Mouse (Mus musculus) neural tube, embryonic 12.5 days (tissue): ENCODE data around the gene Thpo. TPM values are rescaled to one million over a fixed set of nuclear protein-coding genes. Genes with fewer than 3 reads are reported as not detected.
A peak's percentile ranks its signal among the peaks of the same experiment; 100 is the strongest.

ENCODE experiments used
- ATAC-seq: fragments of 200-750 bp; cut with Nextera tagmentation; 2 replicates; pipeline ENCODE4 v1.8.0; 2017; ENCODE audit warnings: low read depth, mild to moderate bottlenecking, moderate TSS enrichment, moderate library complexity; ENCODE audit not compliant: low FRiP score
- H3K27ac ChIP-seq: fragments of 300-500 bp; sonication (generic); 2 replicates; pipeline ENCODE4 v1.5.1; 2016
- H3K27me3 ChIP-seq: fragments of 300-500 bp; sonication (generic); replicated peaks from 2 replicates; pipeline ENCODE4 v1.6.1; 2016; ENCODE audit warnings: mild to moderate bottlenecking
- H3K36me3 ChIP-seq: fragments of 300-500 bp; sonication (generic); 2 replicates; pipeline ENCODE4 v1.6.1; 2016; ENCODE audit warnings: mild to moderate bottlenecking
- H3K4me1 ChIP-seq: fragments of 300-500 bp; sonication (generic); 2 replicates; pipeline ENCODE4 v1.6.1; 2016
- H3K4me2 ChIP-seq: fragments of 300-500 bp; sonication (generic); replicated peaks from 2 replicates; pipeline ENCODE4 v1.6.1; 2016; ENCODE audit warnings: mild to moderate bottlenecking
- H3K4me3 ChIP-seq: fragments of 300-500 bp; sonication (generic); 2 replicates; pipeline ENCODE4 v1.5.1; 2016
- H3K9ac ChIP-seq: fragments of 300-500 bp; sonication (generic); 2 replicates; pipeline ENCODE4 v1.6.1; 2016; ENCODE audit warnings: mild to moderate bottlenecking
- H3K9me3 ChIP-seq: fragments of 300-500 bp; sonication (generic); 2 replicates; pipeline ENCODE4 v1.6.1; 2016; ENCODE audit warnings: mild to moderate bottlenecking
- WGBS: fragments of 180-500 bp; shearing (Covaris S2); methylation state at CpG from one replicate; pipeline ENCODE4 v1.1.7; 2016; 5-methylcytosine and 5-hydroxymethylcytosine counted together
- polyA plus RNA-seq: library from polyadenylated mRNA; unstranded; fragments of >200 nt; fragmentation: Nextera tagmentation; extraction: Ambion mirVana; gene quantifications from 2 replicates; pipeline ENCODE4 v1.2.1, GENCODE M21; 2016

Gene Thpo
- polyA plus RNA-seq, 1 experiment from 2014 or later = 1.3 TPM

- peaks cover 23% of the 10 kb centered on the region for H3K4me1 ChIP-seq
- WGBS = 88% methylated on average over 4 of the region's 4 CpGs
- no peak overlapping the region for H3K9ac ChIP-seq
- peaks cover 60% of the 10 kb centered on the region for H3K36me3 ChIP-seq
- H3K4me2 ChIP-seq = no peak overlapping the region
- H3K27me3 ChIP-seq = no peaks in the 10 kb centered on the region
- no peak for ATAC-seq
- H3K9me3 ChIP-seq = no peaks in the 10 kb centered on the region
- H3K27ac ChIP-seq = no peak overlapping the region
- H3K4me3 ChIP-seq = no peak overlapping the region
Observed at GRCm38 (mm10) chr16:20710810-20711209, 23.5 kb downstream of the Thpo start.

- Histone ChIP-seq H3K9ac (no peak overlapping the region), H3K4me2 (no peak overlapping the region), H3K27ac (no peak overlapping the region), H3K36me3 (peaks cover 65% of the 10 kb centered on the region), H3K27me3 (no peaks in the 10 kb centered on the region), H3K4me3 (no peak overlapping the region), H3K9me3 (no peaks in the 10 kb centered on the region), H3K4me1 (peaks cover 21% of the 10 kb centered on the region)
- no peak for ATAC-seq
- 95% methylated on average over 11 of the region's 11 CpGs for WGBS
Observed at GRCm38 (mm10) chr16:20710370-20710769, 23.9 kb downstream of the Thpo start.

- WGBS = 77% methylated on average over 19 of the region's 19 CpGs
- H3K36me3 ChIP-seq = peaks cover 72% of the 10 kb centered on the region
- peaks cover 8% of the 10 kb centered on the region for H3K4me1 ChIP-seq
- H3K27me3 ChIP-seq = no peaks in the 10 kb centered on the region
- H3K4me3 ChIP-seq = no peak overlapping the region
- H3K9me3 ChIP-seq = no peaks in the 10 kb centered on the region
- H3K9ac ChIP-seq = no peak overlapping the region
- H3K27ac ChIP-seq = no peak overlapping the region
- peak; percentile 61 for ATAC-seq
- no peak overlapping the region for H3K4me2 ChIP-seq
Observed at GRCm38 (mm10) chr16:20708939-20709734, 25.2 kb downstream of the Thpo start.

- 93% methylated on average over 21 of the region's 21 CpGs for WGBS
- no peak overlapping the region for H3K4me3 ChIP-seq
Observed at GRCm38 (mm10) chr16:20708220-20708938, 25.9 kb downstream of the Thpo start.

GRCm38 (mm10) chr16:20706407-20707055 is 27.8 kb downstream of the Thpo start:
- peaks cover 16% of the 10 kb centered on the region for H3K4me1 ChIP-seq
- peaks cover 57% of the 10 kb centered on the region for H3K36me3 ChIP-seq
- WGBS = 93% methylated on average over 2 of the region's 2 CpGs
- no peak overlapping the region for H3K4me2 ChIP-seq
- H3K9ac ChIP-seq = no peak overlapping the region
- no peak for ATAC-seq
- no peak overlapping the region for H3K27ac ChIP-seq
- H3K9me3 ChIP-seq = no peaks in the 10 kb centered on the region
- no peak overlapping the region for H3K4me3 ChIP-seq
- H3K27me3 ChIP-seq = no peaks in the 10 kb centered on the region

More at GRCm38 (mm10) chr16:20708220-20708938, 25.9 kb downstream of the Thpo start:
- peak; percentile 22 for ATAC-seq
- Histone ChIP-seq H3K4me2 (no peak overlapping the region), H3K9ac (no peak overlapping the region), H3K27ac (no peak overlapping the region), H3K4me1 (peaks cover under 1% of the 10 kb centered on the region; the same call in 1 of the 2 replicates), H3K36me3 (peaks cover 69% of the 10 kb centered on the region), H3K27me3 (no peaks in the 10 kb centered on the region), H3K9me3 (no peaks in the 10 kb centered on the region)

- ATAC-seq = no peak
- H3K27ac ChIP-seq = no peak overlapping the region
- no peaks in the 10 kb centered on the region for H3K27me3 ChIP-seq
- peaks cover 20% of the 10 kb centered on the region for H3K4me1 ChIP-seq
- no peak overlapping the region for H3K4me2 ChIP-seq
- no peak overlapping the region for H3K9ac ChIP-seq
- H3K4me3 ChIP-seq = no peak overlapping the region
- WGBS = 84% methylated on average over 3 of the region's 3 CpGs
- H3K9me3 ChIP-seq = no peaks in the 10 kb centered on the region
- H3K36me3 ChIP-seq = peaks cover 50% of the 10 kb centered on the region
Observed at GRCm38 (mm10) chr16:20705786-20706185, 28.5 kb downstream of the Thpo start.

GRCm38 (mm10) chr16:20703699-20704400 is 30.5 kb downstream of the Thpo start:
- Histone ChIP-seq H3K4me1 (peaks cover 20% of the 10 kb centered on the region), H3K9ac (no peak overlapping the region), H3K4me2 (no peak overlapping the region), H3K9me3 (no peaks in the 10 kb centered on the region), H3K4me3 (no peak overlapping the region), H3K27me3 (no peaks in the 10 kb centered on the region), H3K27ac (no peak overlapping the region), H3K36me3 (peaks cover 59% of the 10 kb centered on the region)
- WGBS = 93% methylated on average over 6 of the region's 6 CpGs
- no peak for ATAC-seq

GRCm38 (mm10) chr16:20703071-20703470 is 31.2 kb downstream of the Thpo start:
- H3K27ac ChIP-seq = no peak overlapping the region
- WGBS = 92% methylated on average over 10 of the region's 10 CpGs
- no peak overlapping the region for H3K4me2 ChIP-seq
- no peaks in the 10 kb centered on the region for H3K27me3 ChIP-seq
- no peak overlapping the region for H3K9ac ChIP-seq
- H3K9me3 ChIP-seq = no peaks in the 10 kb centered on the region
- H3K4me3 ChIP-seq = no peak overlapping the region
- H3K4me1 ChIP-seq = peaks cover 20% of the 10 kb centered on the region
- H3K36me3 ChIP-seq = peaks cover 58% of the 10 kb centered on the region
- no peak for ATAC-seq

GRCm38 (mm10) chr16:20702522-20702893 is 31.8 kb downstream of the Thpo start:
- peak overlapping the region; percentile 30 for H3K4me2 ChIP-seq
- no peaks in the 10 kb centered on the region for H3K27me3 ChIP-seq
- 7% methylated on average over 8 of the region's 8 CpGs for WGBS
- no peak overlapping the region for H3K9ac ChIP-seq
- H3K9me3 ChIP-seq = no peaks in the 10 kb centered on the region
- H3K4me3 ChIP-seq = no peak overlapping the region
- peak overlapping the region; percentile 57; the same call in 1 of the 2 replicates for H3K27ac ChIP-seq
- peak; percentile 63 for ATAC-seq
- peaks cover 20% of the 10 kb centered on the region for H3K4me1 ChIP-seq
- peaks cover 52% of the 10 kb centered on the region for H3K36me3 ChIP-seq

- Histone ChIP-seq H3K9me3 (no peaks in the 10 kb centered on the region), H3K27ac (peak overlapping the region; percentile 57; the same call in 1 of the 2 replicates), H3K4me1 (peaks cover 20% of the 10 kb centered on the region), H3K27me3 (no peaks in the 10 kb centered on the region), H3K4me2 (peak overlapping the region; percentile 30), H3K9ac (peak overlapping the region; percentile 35; the same call in 1 of the 2 replicates), H3K36me3 (peaks cover 46% of the 10 kb centered on the region), H3K4me3 (no peak overlapping the region)
- WGBS = 13% methylated on average over 12 of the region's 12 CpGs
- peak; percentile 55 for ATAC-seq
Observed at GRCm38 (mm10) chr16:20701729-20702521, 32.4 kb downstream of the Thpo start.

GRCm38 (mm10) chr16:20701316-20701715 is 33.0 kb downstream of the Thpo start:
- Histone ChIP-seq H3K27me3 (no peaks in the 10 kb centered on the region), H3K9me3 (no peaks in the 10 kb centered on the region), H3K4me1 (peaks cover 24% of the 10 kb centered on the region), H3K4me3 (no peak overlapping the region), H3K4me2 (peak overlapping the region; percentile 30), H3K27ac (peak overlapping the region; percentile 37; the same call in 1 of the 2 replicates), H3K9ac (peak overlapping the region; percentile 35; the same call in 1 of the 2 replicates), H3K36me3 (peaks cover 40% of the 10 kb centered on the region)
- peak; percentile 6; the same call in 1 of the 2 replicates for ATAC-seq
- WGBS = 47% methylated on average over 7 of the region's 7 CpGs
